Mouse (Mus musculus): ENCODE results near the gene 0610030E20Rik.

Gene 0610030E20Rik

GRCm38 (mm10) chr6:72347166-72347941 lies at the start of gene 0610030E20Rik:
Gene 0610030E20Rik, plus strand, starts transcription at chr6:72347317.
- ChIA-PET CTCF (interaction anchor here (0.5 to 1.9 kb wide), 11 partner anchors 8 to 512 kb away, joined by 3 to 6 read pairs (median 4); partner anchors contain the start of genes Ggcx (in 1 of the 4), Tmem150a (in 1 of the 4) and Vamp8 (in 1 of the 4)), POLR2A (interaction anchor here (0.5 to 8.7 kb wide), 28 partner anchors 10 to 388 kb away, joined by 3 to 130 read pairs (median 4); partner anchors contain the start of genes Ggcx (in 2 of the 4), Tmem150a (in 2 of the 4), Vamp8 (in 2 of the 4) and Mat2a (in 1 of the 4))

- POLR2A ChIA-PET = no interaction called here
- CTCF ChIA-PET = no interaction called here
Measured at GRCm38 (mm10) chr6:72297825-72298224, 49.3 kb upstream of the 0610030E20Rik start.

GRCm38 (mm10) chr6:72302349-72302925 lies 44.7 kb upstream of the 0610030E20Rik start:
- ChIA-PET CTCF (no interaction called here), POLR2A (interaction anchor here in 1 of 4 experiments (0.5 to 0.9 kb wide), 2 partner anchors 211 to 510 kb away, joined by 3 read pairs; no protein-coding TSS in a partner anchor)

GRCm38 (mm10) chr6:72303510-72303909 lies 43.6 kb upstream of the 0610030E20Rik start:
- ChIA-PET POLR2A (interaction anchor here in 2 of 4 experiments (0.6 to 1.9 kb wide), 4 partner anchors 12 to 106 kb away, joined by 3 to 5 read pairs (median 3); no protein-coding TSS in a partner anchor), CTCF (interaction anchor here in 2 of 4 experiments (0.6 to 1.0 kb wide), 2 partner anchors 28 to 42 kb away, joined by 3 read pairs; no protein-coding TSS in a partner anchor)

DNA sequence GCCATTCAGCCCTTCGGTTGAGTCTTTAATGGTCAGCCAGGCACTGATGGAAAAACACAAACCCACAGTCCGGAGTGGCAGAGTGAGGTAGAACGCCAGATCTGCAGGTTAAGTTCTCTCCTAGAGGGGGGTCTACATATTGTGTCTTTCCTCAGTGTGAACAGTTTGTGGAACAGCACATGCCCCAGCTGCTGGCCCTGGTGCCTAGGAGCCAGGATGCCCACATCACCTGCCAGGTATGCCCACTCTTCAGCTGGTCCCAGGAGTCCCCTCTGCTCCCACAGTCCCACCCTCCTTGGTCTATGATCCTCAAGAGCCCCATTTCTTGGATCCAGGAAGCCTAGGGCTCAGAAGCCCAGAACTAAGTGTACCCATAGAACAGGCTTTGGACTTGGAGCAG lies 34.9 kb upstream of the 0610030E20Rik start:
- ChIA-PET CTCF (no interaction called here), POLR2A (interaction anchor here in 1 of 4 experiments (1.2 to 1.6 kb wide), 2 partner anchors 18 to 121 kb away, joined by 3 to 4 read pairs; no protein-coding TSS in a partner anchor)

DNA sequence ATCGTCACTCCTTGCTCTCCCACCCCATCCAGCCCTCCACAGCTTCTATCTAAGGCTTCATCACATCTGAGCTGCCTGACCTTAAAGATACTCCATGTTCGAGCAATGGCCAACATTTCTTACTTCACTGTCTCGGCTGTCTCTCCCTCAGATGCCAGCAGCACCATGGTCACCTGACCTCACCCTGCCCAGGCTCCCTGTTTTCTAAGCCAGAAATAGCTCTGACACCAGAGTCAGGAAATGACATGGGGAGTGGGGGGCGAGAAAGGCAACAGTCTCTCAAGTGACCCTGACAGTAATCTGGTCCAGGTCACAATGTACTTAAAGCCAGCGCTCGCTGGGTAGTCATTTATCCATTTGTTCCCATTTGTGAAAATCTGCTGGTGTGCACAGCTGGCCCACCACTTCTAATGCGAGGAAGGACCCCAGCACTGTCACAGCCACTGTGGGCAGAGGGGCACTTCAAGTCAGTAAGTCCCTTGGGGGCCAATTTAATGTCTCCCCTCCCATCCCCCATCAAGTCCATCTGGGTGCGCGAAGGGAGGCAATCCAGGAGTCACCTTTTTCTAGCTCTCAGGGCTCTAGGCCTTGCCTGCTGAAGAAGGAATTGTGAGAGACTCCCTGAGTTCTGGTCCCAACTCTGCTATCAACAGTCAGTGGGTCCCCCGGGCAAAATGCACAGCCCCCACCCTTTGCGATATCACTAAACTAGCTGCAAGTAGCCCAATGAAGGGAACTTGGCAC lies 33.8 kb upstream of the 0610030E20Rik start:
- CTCF ChIA-PET = interaction anchor here in 1 of 4 experiments (0.6 kb wide), 1 partner anchor 125 kb away, joined by 4 read pairs; no protein-coding TSS in a partner anchor
- POLR2A ChIA-PET = interaction anchor here in 3 of 4 experiments (0.6 to 1.6 kb wide), 7 partner anchors 10 to 126 kb away, joined by 3 to 5 read pairs (median 3); partner anchors contain the start of genes Tmem150a (in 2 of the 3), Mat2a (in 1 of the 3) and Vamp8 (in 1 of the 3)

DNA sequence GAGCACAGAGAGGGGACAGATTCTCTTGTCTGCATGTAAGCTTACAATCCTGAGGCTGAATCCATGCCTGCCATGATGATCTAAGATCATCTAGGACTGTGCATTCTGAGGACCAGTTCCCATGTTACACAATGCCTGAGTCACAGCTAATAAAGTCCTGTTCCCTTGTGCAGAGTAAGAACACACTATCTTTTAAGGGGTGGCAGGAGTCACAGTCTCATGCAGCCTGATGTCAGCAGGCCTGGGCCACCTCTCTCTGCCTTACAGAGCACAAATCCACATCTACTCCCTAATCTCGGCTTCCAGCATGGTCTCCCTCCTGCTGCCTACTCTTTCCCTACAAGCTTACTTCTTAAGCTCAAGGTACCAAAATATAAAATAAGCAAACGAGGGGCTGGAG lies 31.7 kb upstream of the 0610030E20Rik start:
- POLR2A ChIA-PET = interaction anchor here in 1 of 4 experiments (1.0 kb wide), 2 partner anchors 11 kb away, joined by 4 to 5 read pairs; partner anchors contain the start of gene Sftpb

DNA sequence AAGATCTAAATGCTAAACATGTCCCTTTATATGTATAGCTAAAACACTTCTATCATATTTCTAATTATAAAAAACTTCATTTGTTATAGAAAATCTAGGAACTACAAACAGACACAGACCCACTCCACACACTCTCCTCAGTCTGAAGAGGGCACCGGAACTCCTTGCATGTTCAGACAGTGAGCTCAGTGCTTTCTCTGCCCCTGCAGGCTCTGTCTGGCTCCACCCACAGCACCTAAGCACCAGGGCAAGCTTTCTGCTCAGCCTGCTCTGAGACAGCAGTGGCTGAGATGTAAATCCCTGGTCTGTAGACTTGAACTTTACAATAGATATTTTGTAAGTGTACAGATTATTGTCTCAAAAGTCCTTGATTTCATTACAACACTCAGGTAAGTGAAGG lies 31.1 kb upstream of the 0610030E20Rik start:
- CTCF ChIA-PET = no interaction called here

More for the DNA sequence above, 31.7 kb upstream of the 0610030E20Rik start:
- CTCF ChIA-PET = no interaction called here

DNA sequence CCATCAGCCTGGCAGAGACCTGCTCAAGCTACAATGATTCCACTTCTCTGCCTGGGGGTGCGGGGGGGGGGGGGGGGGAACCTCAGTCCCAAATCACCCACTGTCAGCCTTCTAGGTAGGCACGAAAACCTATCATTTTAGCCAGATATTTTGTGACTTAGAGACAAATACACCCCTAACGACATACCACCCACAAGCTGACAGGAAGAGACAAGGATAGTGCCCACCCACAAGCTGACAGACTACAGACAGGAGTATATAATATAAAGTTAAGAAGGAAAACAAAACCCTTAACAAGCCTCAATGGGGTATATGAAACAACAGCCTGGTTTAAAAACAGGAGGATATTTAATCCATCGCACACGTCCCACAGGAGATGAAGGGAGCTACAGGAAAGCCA lies 28.7 kb upstream of the 0610030E20Rik start:
- ChIA-PET CTCF (interaction anchor here (0.7 to 1.6 kb wide), 6 partner anchors 10 to 211 kb away, joined by 3 to 5 read pairs (median 4); no protein-coding TSS in a partner anchor), POLR2A (interaction anchor here (0.6 to 1.6 kb wide), 7 partner anchors 11 to 485 kb away, joined by 3 to 8 read pairs (median 3); no protein-coding TSS in a partner anchor)

More for the DNA sequence above, 31.1 kb upstream of the 0610030E20Rik start:
- POLR2A ChIA-PET = interaction anchor here in 2 of 4 experiments (0.5 to 1.0 kb wide), 5 partner anchors 9 to 46 kb away, joined by 3 to 5 read pairs (median 4); partner anchors contain the start of gene Sftpb (in 1 of the 2)

DNA sequence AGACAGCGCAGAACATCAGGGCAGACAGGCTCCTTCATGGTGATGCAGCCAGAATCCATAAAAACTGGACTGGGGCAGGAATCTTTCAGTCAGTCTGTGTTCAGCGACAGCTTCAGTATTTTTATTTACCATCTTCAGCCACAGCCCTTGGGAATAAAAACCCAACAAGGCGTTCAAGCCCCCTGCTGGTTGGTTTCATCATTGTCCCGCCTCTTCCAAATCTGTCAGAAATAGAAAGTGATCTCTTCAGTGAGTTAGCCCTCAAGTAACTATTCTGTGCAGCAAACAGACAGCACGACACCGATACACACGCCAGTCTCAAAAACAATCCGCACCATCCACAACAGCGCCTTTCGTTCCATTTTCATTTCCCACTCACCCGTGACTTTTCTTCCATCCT lies 28.1 kb upstream of the 0610030E20Rik start:
- CTCF ChIA-PET = interaction anchor here in 3 of 4 experiments (0.7 to 1.3 kb wide), 3 partner anchors 9 to 58 kb away, joined by 3 to 5 read pairs (median 4); no protein-coding TSS in a partner anchor
- POLR2A ChIA-PET = interaction anchor here (0.6 to 1.6 kb wide), 4 partner anchors 43 to 485 kb away, joined by 3 to 4 read pairs (median 3); no protein-coding TSS in a partner anchor

DNA sequence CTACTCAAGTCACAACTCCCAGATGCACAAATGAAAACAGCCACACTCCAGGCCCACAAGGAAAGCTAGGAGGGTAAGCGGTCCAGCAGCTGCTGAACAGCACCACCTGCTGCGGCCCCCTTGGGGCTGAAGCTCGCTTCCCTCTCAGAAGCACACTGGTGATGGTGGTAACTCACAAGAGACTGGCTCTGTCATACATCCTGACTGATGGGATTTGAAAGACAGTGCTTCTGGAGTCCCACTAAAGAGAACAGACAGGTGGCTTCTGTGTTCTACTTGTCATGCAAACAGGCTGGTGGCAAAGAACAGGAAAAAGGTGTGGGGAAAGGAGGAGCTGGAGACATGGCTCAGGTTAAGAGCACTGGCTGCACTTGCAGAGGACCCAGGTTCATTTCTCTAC lies 24.2 kb upstream of the 0610030E20Rik start:
- ChIA-PET POLR2A (interaction anchor here in 2 of 4 experiments (0.8 to 2.6 kb wide), 8 partner anchors 10 to 116 kb away, joined by 3 to 10 read pairs (median 4); partner anchors contain the start of genes Usp39 (in 2 of the 2), Mat2a (in 1 of the 2), Tmem150a (in 1 of the 2) and Vamp8 (in 1 of the 2)), CTCF (interaction anchor here in 3 of 4 experiments (0.6 to 1.6 kb wide), 7 partner anchors 33 to 355 kb away, joined by 3 to 4 read pairs (median 3); no protein-coding TSS in a partner anchor)

DNA sequence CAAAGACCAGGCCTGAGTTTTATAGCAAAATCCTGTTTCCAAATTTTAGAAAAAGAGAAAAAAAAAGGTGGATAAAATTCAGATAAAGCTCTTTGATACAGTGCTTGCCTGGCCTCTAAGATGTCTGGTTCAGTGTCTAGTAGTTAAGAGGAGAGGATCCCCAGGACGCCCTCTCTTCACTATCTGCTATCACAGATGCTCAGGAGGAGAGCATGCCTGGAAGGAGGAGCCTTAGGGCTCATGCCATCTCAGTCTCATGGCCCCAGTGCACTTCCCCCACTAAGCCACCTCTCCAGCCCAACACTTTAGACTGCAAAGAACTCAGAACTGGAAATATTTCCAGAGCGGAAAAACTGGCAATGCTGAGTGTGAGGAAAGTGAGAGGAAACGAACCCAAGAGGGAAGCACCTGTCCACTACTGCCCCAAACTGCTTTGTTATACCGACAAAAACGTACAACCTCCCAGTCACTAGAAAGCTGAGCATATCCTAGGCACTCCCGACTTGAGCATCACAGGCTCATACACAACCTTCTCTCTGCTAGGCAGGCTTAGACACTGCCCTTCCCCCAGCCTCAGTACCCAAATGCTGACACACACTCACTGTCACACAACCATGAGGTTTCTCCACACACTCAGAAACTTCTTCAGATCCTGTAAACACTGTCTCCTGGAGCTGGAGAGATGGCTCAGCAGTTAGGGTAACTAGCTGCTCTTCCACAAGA lies 23.2 kb upstream of the 0610030E20Rik start:
- CTCF ChIA-PET = interaction anchor here in 3 of 4 experiments (0.6 to 1.6 kb wide), 6 partner anchors 32 to 375 kb away, joined by 3 to 4 read pairs (median 4); no protein-coding TSS in a partner anchor

GRCm38 (mm10) chr6:72326274-72326673 lies 20.8 kb upstream of the 0610030E20Rik start:
- CTCF ChIA-PET = interaction anchor here in 3 of 4 experiments (0.6 to 1.4 kb wide), 10 partner anchors 10 to 797 kb away, joined by 3 to 6 read pairs (median 3); partner anchors contain the start of genes Tmem150a (in 1 of the 3), Usp39 (in 1 of the 3) and Vamp8 (in 1 of the 3)
- POLR2A ChIA-PET = interaction anchor here (0.6 to 1.4 kb wide), 17 partner anchors 11 to 1001 kb away, joined by 3 to 7 read pairs (median 4); partner anchors contain the start of genes 0610030E20Rik (in 1 of the 4), Mat2a (in 1 of the 4), Tmem150a (in 1 of the 4) and Vamp8 (in 1 of the 4)

More for the DNA sequence above, 23.2 kb upstream of the 0610030E20Rik start:
- POLR2A ChIA-PET = interaction anchor here in 3 of 4 experiments (0.6 to 2.6 kb wide), 11 partner anchors 11 to 116 kb away, joined by 3 to 10 read pairs (median 4); partner anchors contain the start of genes Usp39 (in 2 of the 3), Ggcx (in 1 of the 3), Mat2a (in 1 of the 3) and Tmem150a (in 1 of the 3)

DNA sequence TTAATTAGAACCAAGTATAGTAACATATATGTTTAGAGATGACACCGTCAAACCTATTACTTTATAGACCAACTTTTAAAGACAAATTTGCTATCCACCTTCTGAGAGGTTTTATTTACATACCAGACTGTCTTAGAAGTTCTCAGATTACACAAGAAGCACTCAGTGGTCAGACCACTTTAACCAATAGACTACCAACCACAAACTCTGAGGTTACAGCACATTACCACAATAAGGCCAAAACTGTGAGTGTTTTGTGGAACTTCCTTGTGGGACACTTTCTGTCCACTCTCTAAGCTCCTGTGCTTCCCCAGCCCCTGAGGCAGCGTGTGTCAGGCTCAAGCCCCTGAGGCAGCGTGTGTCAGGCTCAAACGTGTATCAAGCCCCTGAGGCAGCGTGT lies 18.1 kb upstream of the 0610030E20Rik start:
- ChIA-PET CTCF (interaction anchor here in 2 of 4 experiments (0.5 to 0.6 kb wide), 2 partner anchors 76 to 396 kb away, joined by 3 to 4 read pairs; no protein-coding TSS in a partner anchor), POLR2A (interaction anchor here in 2 of 4 experiments (1.0 to 1.6 kb wide), 5 partner anchors 11 to 35 kb away, joined by 3 to 4 read pairs (median 3); partner anchors contain the start of genes Tmem150a (in 2 of the 2) and Usp39 (in 1 of the 2))

DNA sequence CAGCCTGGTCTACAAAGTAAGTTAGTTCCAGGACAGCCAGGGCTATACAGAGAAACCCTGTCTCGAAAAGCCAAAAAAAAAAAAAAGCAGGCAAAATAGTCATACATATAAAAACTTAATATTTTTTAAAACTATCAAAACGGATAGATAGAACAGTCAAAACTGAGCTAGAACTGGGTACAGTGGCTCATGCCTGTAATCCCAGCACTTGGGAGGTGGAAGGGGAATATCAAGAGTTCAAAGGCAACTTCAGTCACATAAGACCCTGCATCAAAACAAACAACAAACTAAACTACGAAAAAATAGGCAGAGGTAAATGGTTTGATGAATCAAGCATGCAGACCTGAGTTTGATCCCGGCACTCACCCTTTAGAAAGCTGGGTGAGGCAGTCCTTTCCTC lies 17.0 kb upstream of the 0610030E20Rik start:
- ChIA-PET CTCF (interaction anchor here in 1 of 4 experiments (0.7 kb wide), 1 partner anchor 23 kb away, joined by 4 read pairs; no protein-coding TSS in a partner anchor), POLR2A (interaction anchor here in 2 of 4 experiments (0.7 to 1.0 kb wide), 4 partner anchors 10 to 99 kb away, joined by 3 to 4 read pairs (median 4); partner anchors contain the start of gene Tmem150a (in 1 of the 2))

- CTCF ChIA-PET = no interaction called here
- POLR2A ChIA-PET = interaction anchor here in 2 of 4 experiments (0.6 to 1.3 kb wide), 2 partner anchors 47 to 81 kb away, joined by 3 read pairs; partner anchors contain the start of gene Ggcx (in 1 of the 2)
Measured at GRCm38 (mm10) chr6:72333111-72333510, 14.0 kb upstream of the 0610030E20Rik start.

All from embryonic stem cell, embryonic (primary cell).